Mouse (Mus musculus): ENCODE measurements around the gene Kmt2b.

The Kmt2b gene

DNA sequence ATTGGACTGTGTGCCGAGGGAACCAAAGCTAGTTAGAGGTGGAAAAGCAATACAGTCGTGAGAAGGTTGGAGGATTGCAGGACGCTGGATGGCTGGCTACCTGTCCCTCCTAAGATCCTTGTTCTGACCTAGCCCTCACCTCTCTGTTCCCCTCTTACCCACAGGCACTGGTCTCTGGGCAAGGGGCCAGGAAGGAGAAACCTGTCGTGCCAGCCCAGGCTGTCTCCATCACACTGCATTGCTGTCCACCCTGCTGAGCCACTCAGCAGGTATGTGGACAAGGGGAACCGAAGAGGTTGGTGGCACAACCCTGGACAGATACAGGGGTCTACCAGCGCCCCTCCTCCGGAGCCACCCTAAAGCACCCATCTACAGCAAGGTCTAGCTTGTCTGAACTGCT is 12.1 kb upstream of the Kmt2b start:
- DNase-seq (ENCODE audit: low spot score in 2 of 2): peak; percentile 61 to 86

DNA sequence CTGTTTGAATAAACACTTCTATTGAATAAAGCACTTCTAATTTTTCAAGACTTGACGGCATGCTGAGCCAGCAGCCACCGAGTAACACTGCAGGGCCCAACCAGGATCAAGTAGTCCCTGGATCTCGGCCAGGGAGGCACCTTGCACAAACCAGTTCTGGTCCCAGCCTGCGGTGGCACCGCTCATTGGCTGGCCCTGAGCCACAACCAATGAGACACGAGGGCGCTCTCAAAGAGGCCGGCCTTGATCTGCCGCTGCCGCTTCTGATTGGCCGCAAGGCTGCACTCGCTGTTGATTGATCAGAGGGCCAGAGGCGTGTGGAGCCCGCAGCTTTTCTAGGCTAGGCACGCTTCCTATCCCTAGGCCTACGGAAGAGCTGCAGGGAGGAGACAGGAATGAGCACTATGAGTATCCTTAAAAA is 11.4 kb upstream of the Kmt2b start:
- DNase-seq (ENCODE audit: low spot score in 2 of 2): peak; percentile 75 to 85

DNA sequence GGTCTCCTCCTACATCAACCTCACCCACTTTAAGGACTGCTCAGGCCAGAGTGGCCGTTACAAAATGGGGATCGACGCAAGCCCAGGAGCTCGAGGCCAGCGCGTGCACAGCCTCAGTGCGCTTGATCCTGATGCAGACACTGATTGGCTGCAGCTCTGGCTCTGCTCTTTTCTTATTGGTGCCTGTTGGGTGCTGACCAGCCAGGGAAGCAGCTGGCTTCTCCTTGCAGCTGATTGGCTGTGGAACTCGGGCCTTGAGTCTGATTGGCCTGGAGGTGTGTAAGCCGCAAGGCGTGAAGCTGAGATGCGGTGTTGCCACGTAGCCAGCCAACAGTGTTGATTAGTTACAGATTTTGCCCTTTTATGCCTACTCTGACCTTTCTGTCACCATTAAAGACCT is 10.3 kb upstream of the Kmt2b start, which contains the start of gene Zbtb32:
Gene Zbtb32 (minus strand): TSS at position 124 of the 400 bp plus-strand sequence.
- no peak for DNase-seq (ENCODE audit: low spot score in 2 of 2)

DNA sequence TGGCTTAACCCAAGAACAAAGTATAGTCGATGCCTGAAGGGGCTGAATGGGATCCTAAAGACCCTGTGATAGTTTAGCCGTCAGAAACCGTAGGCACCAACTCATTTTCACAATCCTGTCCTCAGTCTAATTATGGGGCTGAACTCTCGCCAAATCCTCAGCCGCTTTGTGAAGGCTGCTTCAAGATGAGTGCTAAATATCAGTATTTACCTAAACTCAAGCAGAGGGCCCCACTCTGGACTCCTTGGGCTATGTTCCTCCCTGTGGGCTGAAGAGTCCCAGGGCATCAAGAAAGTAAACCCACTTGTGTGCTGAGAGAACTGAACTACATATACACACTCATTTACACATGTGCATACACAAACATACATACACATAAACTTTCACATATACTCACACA is 8.3 kb upstream of the Kmt2b start:
- DNase-seq (ENCODE audit: low spot score in 2 of 2): no peak

DNA sequence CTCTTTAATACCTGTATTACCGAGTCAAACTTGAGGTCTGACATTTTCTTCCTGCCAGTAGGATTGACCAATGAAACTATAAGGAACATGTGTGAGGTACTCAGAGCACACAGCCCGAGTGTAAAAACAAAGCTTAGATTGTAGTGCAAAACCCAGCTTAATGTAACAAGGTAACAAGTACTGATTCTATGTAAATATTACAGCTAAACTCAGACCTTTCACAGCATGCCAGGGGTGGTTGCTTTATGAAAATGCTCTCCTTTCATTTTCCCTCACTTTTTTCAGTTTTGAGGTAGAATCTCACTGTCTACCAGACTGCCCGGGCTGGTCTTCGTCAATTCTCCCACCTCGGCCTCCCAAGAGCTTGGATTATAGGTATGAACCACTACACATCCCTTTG is 7.6 kb upstream of the Kmt2b start:
- DNase-seq (ENCODE audit: low spot score in 2 of 2): no peak

DNA sequence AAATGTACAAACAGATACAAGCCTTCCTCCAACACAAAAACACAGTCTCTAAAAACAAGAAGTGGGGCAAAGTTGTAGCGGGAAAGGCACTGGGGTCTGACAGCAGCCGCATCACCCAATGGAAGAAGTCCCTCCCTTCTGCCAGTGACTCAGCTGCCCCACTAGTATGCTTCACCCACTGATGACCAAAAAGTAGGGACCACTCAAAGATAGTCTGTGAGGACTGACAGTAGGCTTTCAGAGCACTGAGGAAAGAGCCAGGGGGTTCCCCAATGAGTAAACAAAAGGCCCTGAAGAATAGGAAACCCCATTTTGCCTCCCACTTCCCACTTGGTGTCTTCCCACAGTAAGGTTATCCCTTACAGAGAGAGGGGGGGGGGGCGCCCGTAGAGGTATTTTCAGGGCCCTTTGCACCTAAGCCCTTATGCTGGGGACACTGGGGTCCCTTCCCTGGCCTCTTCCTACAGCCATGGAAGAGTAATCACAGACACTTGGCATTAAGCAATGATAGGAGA is 6.0 kb upstream of the Kmt2b start:
- no peak for DNase-seq (ENCODE audit: low spot score in 2 of 2)

DNA sequence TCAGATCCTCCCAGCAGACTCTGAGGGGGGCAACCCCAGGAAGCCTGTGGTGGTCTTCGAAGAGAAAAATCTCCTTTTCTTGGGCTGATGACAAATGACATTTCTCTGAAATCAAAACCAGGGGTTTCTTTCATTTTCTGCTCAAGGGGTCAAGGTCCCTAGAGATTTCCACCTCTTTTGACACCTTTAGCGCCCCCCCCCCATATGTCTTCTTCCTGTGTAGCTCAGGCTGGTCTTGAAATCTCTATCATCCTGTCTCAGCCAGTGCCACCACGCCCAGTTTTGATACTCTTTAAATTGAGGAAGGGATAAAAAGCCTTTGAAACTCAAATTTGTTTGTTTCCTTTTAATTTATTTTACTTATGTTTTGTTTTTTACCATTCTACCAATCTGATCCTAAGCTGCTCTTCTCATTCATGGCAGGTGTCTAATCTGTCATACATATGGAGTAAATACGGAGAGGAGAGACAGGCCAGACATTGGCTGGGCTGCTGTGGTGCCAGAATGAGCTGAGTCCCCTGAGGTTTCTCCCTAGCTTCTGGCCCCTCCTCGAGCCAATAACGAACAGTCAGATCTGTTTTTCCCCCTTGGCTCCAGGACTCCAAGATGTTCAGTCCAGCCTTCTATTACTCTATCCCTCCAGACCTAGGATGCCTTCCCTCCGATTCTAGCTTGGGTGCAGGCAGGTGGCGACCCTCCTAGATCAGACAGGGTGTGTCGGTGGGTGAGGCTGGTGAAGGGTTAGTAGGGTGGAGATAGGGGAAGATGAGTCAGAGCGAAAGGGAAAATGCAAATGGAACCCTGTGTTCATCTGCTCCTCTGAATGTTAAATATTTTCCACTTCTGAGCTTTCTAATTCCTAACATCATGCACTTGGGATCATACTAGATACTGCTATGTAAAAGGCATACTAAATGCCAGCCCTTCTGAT is 5.3 kb upstream of the Kmt2b start:
- no peak for DNase-seq (ENCODE audit: low spot score in 2 of 2)

DNA sequence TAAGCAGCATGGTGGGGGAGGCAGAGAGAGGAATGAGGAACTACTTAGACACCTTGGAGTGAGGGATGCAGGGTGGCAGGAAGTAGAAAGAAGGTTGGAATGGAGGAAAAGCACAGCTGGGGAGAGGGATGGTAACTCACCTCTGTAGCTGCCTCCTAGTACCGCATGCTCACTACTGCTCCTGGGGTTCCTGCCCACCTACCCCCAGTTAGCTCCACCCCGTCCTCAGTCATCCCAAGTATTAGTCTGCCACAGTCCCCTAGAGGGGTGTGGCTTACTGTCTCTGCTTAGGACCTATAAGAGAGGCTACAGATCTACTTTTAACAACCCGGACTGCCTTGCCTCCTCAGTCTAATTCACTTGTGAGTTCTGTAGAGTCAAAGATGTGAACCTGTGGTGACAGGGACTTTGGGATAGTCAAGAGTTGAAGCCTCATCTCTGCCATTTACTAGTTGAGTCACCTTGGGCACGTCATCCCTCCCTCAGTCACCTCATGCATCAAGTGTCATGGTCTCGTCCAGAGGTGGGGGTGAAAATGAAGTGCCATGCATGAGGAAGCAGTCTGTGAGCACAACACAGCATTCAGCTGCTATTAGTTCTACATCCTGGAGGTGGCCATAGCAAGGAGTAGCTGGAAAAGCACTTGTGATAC is 4.4 kb upstream of the Kmt2b start:
- no peak for DNase-seq (ENCODE audit: low spot score in 2 of 2)

DNA sequence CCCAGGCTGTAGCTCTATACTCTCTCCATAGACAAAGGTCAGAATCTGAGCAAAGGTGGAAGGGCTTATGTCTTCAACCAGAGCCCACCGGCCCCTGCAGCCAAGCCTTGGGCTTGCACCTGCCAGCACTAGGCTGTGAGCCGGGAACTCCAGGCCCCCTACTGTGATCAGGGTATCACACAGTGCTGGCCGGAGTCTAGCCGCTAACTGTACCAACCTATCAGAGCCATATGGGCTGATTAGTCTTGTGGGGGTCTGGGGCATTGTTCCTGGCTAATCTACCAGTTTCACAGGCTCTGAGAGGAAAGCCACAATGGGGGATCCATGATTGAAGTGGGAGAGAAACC is 3.1 kb upstream of the Kmt2b start:
- no peak for DNase-seq (ENCODE audit: low spot score in 2 of 2)

DNA sequence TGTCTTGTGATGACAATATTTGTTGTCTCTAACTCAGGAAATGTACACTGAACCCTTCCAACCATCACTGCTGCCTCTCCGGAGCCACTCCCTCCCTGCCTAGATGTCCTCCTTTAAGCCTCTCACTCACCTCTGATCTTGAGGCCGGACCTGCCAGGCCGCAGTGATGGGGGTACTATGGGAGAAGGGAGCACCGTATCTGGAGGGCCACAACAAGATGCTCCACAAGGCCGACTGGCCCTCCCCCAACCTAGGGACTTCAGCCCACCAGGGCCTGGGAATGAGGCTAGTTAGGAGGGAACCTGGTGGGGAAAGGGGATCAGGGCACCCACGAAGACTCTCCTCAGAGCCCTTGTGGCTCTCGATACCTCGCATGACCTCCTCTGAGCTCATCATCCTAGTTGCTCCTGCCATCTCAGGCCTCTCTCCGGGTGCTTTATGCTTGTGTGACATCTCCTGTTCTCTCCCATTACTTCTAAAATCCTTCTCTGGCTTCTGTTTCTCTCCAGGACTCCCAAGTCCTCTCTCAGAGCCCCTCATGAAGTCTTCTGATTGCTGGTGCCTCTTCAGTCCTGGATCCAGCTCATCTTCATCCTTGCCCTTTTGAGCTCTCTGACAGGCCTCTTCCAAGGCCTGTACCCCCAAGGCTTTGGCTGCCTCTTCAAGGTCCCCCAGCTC is 2.5 kb upstream of the Kmt2b start:
- no peak for DNase-seq (ENCODE audit: low spot score in 2 of 2)

DNA sequence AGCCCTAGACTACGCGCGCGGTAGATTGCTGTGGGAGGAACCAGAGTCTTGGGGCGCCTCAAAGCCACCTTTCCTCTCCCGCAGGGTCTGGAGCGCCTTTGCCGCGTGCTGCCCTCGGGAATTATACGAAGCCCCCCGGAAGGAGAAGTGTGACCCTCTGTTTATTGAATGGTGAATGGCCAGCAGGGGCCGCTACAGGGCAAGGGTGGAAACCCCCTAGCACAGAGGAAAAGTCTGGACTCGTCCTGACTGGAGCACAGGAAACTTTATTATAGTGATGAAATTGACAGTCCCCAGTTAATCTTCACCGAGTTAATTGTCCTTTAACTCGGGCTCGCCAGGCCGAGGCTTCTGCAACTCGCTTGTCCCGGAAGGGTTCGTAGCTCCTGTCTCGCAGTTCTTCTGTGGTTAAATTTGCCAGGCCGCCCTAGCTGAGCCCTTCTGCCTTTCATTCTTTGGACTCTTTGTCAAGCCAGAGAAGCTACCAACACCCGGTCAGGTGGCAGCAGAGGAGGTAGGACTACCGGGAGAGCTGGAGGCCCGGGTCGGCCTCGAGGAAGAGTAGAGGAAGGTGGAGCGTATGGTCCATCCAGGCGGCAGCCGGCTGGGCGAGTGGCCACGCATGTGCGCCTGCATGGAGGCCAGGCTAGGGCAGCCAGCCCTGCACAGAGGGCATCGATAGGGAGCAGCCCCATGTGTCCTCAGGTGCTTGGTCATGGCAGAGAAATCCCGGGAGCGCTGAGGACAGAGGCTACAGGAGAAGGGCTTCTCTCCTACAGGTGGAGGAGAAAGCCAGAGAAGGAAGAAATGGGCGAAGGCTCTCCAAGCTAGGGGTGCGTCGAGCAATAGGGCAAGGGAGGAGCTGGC is 1.1 kb upstream of the Kmt2b start:
- peak; percentile 73 to 85 for DNase-seq (ENCODE audit: low spot score in 2 of 2)

DNA sequence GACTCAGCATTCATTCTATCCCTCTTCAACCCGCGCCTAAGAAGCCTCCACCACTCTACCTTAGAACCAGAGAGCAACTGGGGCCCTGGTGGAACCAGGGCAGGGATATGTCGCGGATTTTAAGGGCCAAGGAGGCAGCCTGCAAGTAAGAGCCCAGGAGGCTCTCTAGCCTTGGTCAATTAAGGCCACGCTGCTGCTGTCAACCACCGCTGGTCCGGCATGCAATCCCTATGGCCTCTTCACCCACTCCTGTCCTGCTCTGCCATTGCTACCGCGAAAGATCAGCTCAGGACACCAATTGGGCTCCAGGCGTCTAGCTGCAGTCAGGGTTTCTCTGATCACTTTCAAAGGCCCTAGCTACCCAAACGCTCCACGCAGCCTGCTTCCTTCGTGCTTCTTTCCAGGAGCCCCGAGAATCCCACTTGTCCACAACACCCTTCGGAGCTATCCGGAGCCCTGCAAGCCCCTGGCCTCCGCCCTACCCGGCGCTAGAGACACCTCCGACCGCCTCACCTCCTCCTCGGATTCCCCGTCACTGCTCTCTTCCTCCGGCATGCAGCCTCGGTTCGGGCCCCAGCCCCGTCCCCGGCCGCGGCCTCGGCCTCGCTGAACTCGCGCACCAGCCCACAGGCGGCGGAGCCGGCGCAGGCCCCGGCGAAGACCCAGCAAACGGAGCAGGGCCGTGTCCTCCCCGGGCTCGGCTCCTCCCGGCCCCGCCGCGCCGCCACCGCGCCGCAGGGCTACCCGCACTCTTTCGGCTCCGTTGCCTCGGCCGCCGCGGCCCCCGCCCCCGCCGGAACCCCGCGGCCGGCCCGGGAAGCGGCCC is 471 bp downstream of the Kmt2b start:
- peak in 1 of 2 experiments; percentile 73 for DNase-seq (ENCODE audit: low spot score in 2 of 2)

DNA sequence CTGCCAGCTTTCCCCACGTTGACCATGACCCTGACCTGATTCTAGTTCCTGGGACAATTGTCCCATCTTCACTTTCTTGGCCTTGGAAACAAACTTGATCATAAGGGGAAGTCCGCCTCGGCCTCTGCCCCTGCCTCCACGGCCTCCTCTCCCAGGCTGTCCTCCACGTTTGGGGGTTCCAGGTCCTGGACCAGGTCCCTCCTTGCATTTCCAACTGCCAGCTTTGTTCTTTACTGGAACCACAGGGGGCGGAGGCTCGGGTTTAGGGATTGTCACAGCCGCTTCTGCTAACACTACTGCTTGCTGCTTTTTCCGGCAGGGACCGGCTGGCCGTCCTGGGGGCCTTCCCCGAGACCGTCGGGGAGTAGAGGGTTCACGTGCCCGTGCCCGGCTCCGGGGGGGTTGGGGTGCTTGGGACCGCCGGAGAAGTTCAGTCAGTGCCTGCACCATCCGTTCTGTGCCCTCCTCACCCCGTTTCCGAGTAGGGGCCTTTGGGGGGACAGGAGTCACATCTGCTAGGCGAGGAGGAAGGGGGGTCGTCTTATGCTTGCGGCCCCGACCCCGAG is 2.0 kb downstream of the Kmt2b start:
- no peak for DNase-seq (ENCODE audit: low spot score in 2 of 2)

DNA sequence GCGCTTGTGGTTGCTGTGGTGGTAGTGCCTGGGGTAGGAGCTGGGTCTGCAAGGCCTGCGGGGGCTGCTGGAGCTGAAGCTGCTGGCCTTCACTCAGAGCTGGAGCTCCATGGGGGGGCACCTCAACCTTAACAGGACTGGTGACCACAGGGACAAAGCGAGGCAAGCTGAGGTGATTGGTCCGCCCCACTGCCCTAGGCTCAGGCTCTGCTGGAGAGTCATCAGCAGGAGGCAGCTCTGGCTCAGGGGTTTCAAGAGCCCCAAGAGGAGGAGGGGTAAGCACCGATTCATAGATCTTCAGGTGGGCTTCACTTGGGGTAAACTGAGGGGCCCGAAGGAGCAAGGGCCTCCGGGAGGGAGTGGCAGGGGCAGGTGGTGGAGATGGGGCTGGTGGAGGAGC is 3.4 kb downstream of the Kmt2b start:
- DNase-seq (ENCODE audit: low spot score in 2 of 2): no peak

DNA sequence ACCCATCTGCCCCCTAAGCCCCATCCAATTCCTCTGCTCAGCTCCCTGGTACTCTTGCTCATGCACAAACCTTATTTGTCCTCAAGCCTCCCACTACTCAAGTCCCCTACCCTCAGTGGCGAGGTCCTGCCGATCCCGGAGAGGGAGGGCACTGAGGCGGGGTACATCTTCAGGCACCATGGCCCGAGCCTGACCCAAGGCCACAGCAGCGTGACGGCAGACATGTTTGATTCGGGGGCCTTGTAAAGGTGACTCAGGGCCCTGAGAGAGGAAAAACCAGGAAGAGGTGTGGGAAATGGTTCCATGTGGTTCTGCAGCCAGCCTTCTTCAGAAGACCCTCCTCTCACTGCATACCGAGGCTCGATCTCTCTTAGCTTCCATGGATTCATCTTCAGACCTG is 4.2 kb downstream of the Kmt2b start:
- DNase-seq (ENCODE audit: low spot score in 2 of 2): no peak

DNA sequence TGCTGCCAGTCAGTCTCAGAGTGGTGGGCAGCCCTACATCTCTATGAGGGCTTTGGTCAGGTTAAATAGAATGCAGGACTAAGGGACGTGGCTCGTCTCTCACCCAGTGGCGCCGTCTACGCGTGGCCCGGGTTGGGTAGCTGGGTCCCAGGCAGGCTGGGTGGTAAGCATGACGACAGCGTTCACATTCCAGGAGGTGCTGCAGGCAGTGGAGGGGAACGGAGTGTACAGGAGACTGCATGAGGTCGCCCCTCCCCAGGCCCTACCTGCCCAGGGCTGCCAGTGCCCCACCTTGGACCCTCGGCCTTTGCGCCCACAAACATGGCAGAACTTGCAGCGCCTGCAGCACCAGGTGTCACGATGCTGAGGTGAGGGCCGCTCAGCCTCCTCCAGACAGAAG is 7.0 kb downstream of the Kmt2b start:
- no peak for DNase-seq (ENCODE audit: low spot score in 2 of 2)

DNA sequence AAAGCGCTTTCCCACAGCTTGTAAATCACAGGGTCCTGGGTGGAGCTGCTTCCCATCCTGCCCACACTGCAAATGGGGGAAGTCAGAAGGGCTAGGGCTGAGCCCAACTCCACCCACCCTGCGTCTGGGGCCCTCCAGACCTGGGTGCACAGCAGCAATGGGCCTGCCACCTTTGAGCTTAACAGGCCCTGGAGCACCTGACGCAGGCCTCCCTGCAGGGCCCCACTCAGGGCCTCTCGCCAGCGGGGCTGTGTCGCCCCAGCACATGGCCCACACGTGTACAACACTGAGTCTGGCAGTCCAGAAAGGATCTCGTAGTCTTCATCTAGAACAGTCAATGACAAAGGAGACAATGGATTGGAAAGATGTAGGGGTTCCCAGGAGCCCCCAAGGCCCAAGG is 8.6 kb downstream of the Kmt2b start:
- DNase-seq (ENCODE audit: low spot score in 2 of 2): no peak

DNA sequence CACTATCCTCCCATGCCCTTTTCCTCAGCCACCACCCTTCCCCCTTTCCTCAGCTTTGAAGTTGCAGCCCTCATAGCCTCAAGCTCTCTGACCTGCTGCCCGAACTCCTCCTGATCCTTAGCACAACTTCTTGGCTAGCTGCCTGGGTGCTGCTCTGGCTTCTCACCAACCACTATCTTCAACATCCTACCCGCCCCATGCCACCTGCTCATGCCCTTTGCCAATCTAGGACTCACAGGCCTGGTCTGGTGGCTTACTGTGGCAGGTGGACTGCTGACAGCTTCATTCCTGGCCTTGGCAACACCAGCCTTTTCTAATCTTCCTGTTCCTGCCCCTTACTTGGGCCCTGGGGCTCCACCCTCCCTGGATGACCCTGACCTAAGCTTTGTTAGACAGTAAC is 15.6 kb downstream of the Kmt2b start:
- DNase-seq (ENCODE audit: low spot score in 2 of 2): no peak

DNA sequence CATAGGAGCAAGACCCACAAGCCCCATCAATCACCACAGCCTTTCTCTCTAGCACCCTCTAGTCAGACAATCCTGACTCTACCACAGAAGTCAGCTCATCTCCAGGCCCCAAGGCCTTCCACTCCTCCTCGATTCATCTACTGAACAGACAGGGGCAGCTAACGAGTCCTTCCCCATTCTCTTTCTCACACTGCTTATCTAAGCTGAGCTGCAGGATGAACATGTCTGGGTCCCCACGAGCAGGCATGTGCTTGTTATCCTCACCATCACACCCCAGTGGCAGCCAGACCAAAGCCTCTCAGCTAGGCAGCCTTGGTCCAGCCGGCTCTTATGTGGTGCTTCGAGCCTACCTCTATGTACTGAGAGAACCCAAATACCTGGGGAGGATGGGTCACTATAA is 16.1 kb downstream of the Kmt2b start:
- no peak for DNase-seq (ENCODE audit: low spot score in 2 of 2)

DNA sequence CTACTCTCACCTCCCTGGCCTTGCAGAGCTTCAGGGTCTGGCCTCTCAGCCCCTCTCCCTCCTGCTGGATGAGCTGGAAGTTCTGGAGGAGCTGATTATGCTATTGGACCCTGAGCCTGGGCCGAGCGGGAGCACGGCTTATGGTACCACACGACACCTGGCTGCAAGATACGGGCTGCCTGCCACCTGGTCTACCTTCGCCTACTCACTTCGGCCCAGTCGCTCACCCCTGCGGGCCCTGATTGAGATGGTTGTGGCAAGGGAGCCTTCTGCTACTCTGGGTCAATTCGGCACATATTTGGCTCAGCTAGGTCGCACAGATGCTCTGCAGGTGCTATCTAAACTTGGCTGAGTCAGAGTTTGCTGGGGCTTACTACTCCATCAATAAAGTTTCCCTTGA is 21.0 kb downstream of the Kmt2b start:
- no peak for DNase-seq (ENCODE audit: low spot score in 2 of 2)
